Mouse (Mus musculus) subcutaneous adipose tissue, adult 2 months (tissue): ENCODE measurements around the gene Ctsq. TPM values are rescaled to one million over a fixed set of nuclear protein-coding genes. Genes with fewer than 3 reads are reported as not detected.

ENCODE experiments used
- polyA plus RNA-seq: library from polyadenylated mRNA; depleted of rRNA; stranded (reverse); fragments of >200 nt; gene quantifications from 2 replicates; pipeline ENCODE4 v1.2.3, GENCODE M21; 2012; ENCODE audit warnings: low replicate concordance; rRNA removed

The Ctsq gene
- polyA plus RNA-seq, result not detected in 2 replicates

DNA sequence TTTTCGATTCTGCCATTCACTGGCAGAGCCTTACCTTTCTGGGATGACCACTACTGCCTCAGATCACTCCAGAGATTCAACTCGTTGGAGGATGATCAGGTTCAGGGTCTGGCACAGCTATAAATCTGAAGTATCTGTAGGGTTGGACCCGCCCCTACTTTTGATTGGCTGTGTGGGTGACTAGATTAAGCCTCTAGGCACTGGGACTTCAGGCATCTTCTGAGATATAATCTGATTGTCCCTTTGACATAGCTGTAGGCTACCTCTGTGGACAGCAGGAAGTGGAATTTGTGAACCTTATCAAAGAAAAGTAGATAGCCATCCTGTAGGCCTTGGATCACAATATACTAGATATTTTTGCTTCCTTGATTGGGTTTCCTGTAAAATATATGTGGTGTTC, at the start of gene Ctsq:
Gene Ctsq, minus strand, starts transcription at position 101 of the 400 bp plus-strand sequence.

DNA sequence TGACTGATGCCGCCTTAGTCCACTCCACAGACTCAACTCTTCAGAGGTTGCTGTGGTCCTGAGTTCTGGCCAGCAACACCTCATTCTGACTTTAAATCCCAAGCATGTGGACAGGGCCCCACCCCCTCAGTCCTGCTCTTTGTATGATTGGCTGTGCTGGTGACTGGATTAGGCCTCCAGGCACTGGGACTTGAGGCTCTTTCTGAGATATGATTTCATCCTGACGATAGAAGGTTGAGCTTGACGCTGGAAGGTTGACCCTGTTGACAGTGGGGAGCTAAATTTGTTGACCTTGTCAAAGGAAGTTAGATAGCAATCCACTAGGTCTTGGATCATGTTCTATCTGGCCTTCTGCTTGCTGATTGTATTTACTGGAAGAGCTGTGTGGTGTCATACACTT, 34.6 kb downstream of the Ctsq start, which contains the start of gene Ctsj:
Gene Ctsj, minus strand, starts transcription at position 101 of the 400 bp plus-strand sequence.

Other genes starting within 250 kb of the Ctsq start
- not detected in 2 replicates for gene Ctsll3, start 237.8 kb downstream of the Ctsq start, polyA plus RNA-seq
- 0.19 and 0.85 TPM in 2 replicates for gene 4930486L24Rik, start 176.2 kb downstream of the Ctsq start, polyA plus RNA-seq
- 0.36 and 1.8 TPM in 2 replicates for gene Gm49392, start 143.7 kb downstream of the Ctsq start, polyA plus RNA-seq
- gene Ctla2b, start 143.2 kb downstream of the Ctsq start, polyA plus RNA-seq, result 4.0 and 8.2 TPM in 2 replicates
- gene Tpbpb, start 135.8 kb downstream of the Ctsq start, polyA plus RNA-seq, result not detected in 2 replicates
- gene Gm49393, start 105.0 kb downstream of the Ctsq start, polyA plus RNA-seq, result not detected in 2 replicates
- gene Gm49391, start 104.1 kb downstream of the Ctsq start, polyA plus RNA-seq, result 4.6 and 5.1 TPM in 2 replicates
- gene Ctla2a, start 104.0 kb downstream of the Ctsq start, polyA plus RNA-seq, result 25.2 and 37.4 TPM in 2 replicates
- not detected in 2 replicates for gene Tpbpa, start 98.6 kb downstream of the Ctsq start, polyA plus RNA-seq
- gene Ctsj, start 34.7 kb downstream of the Ctsq start, polyA plus RNA-seq, result not detected in 2 replicates
- gene Ctsr, start 123.6 kb upstream of the Ctsq start, polyA plus RNA-seq, result not detected in 2 replicates
- gene Cts6, start 162.8 kb upstream of the Ctsq start, polyA plus RNA-seq, result not detected in 2 replicates
- not detected in 2 replicates for gene Cts8, start 214.7 kb upstream of the Ctsq start, polyA plus RNA-seq
- gene Gm49398, start 248.2 kb upstream of the Ctsq start, polyA plus RNA-seq, result not detected in 2 replicates